Mouse (Mus musculus) monocyte, adult 2 months (primary cell): ENCODE measurements around the gene Stfa3.
A peak's percentile ranks its signal among the peaks of the same experiment; 100 is the strongest.
"Not testable (repeated sequence)": the region's sequence is repeated elsewhere in the genome, so short reads cannot be mapped to it uniquely, and the experiment has no call there.

Experiments used
- DNase-seq, 2 experiments: peaks; one replicate each; pipeline ENCODE4 v3.0.0; 2022; ENCODE audit warnings: low spot score in 2 of 2, low read depth in 1 of 2

Gene Stfa3

GRCm38 (mm10) chr16:36455342-36455802, at the start of gene Stfa3:
Stfa3 (minus strand) TSS chr16:36455392.
- no peak for DNase-seq

- DNase-seq: no peak
Measured at GRCm38 (mm10) chr16:36502286-36502685, 47.1 kb upstream of the Stfa3 start.

- DNase-seq: no peak
Measured at GRCm38 (mm10) chr16:36492420-36492819, 37.2 kb upstream of the Stfa3 start.

GRCm38 (mm10) chr16:36476866-36477265, 21.7 kb upstream of the Stfa3 start:
- peak; percentile 71 to 79 for DNase-seq

DNA sequence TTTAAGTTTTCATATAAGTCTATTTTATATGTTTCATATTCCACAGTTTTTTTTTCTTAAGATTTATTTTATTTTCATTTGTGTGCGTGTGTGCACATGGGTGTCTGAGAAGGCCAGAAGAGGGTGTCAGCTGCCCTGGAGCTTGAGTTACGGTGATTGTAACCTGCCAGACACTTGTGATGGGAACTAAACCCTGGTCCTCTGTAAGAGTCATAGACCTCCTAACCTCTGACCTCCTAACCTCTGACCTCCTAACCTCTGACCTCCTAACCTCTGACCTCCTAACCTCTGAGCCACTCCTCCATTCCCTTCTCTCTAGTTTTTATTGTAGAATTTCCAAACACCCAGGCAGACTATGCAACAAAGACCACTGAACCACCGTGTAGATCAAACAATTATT, 20.3 kb upstream of the Stfa3 start:
- DNase-seq: no peak

DNA sequence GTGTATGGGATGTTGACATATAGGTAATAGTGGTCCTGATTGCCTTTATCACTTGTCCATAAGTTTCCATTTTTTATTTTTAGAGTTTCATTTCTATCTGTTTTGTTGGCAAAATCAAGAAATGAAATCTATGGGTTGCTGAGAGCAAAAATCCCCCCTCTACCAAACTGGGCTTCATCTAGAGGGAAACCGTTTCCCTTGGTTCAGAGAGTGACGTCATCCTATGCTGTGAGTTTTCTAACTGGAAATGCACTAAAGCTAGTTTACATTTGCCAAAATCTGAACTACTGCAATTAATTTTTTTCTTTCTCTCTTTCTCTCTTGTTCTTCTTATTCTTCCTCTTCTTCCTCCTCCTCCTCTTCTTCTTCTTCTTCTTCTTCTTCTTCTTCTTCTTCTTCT, 19.7 kb upstream of the Stfa3 start:
- no peak for DNase-seq

- no peak for DNase-seq
Measured at GRCm38 (mm10) chr16:36473217-36474216, 18.3 kb upstream of the Stfa3 start.

GRCm38 (mm10) chr16:36471066-36471633, 16.0 kb upstream of the Stfa3 start:
- DNase-seq: no peak

- no peak for DNase-seq
Measured at GRCm38 (mm10) chr16:36469955-36470478, 14.8 kb upstream of the Stfa3 start.

DNA sequence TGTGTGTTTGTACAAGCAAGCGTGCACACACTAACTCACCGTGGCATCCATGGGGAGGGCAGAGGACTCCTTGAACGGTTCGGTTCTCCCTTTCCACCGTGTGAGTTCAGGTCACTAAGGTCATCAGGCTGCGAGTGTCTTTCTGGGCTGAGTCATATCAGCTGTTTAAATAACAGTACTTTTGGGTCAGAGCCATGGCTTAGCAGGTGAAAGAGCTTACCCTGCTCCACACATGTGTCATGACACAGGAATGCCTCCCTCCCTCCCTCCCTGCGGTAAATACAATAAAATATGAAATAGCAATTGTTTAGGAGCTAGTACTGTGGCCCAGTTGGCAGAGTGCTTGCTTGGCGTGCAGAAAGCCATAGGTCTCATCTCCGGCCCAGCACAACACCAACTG, 14.2 kb upstream of the Stfa3 start:
- no peak for DNase-seq

GRCm38 (mm10) chr16:36468862-36469261, 13.7 kb upstream of the Stfa3 start:
- no peak for DNase-seq

- DNase-seq: no peak
Measured at GRCm38 (mm10) chr16:36467936-36468335, 12.7 kb upstream of the Stfa3 start.

GRCm38 (mm10) chr16:36465436-36465835, 10.2 kb upstream of the Stfa3 start:
- no peak for DNase-seq

GRCm38 (mm10) chr16:36464076-36464475, 8.9 kb upstream of the Stfa3 start:
- DNase-seq: no peak

GRCm38 (mm10) chr16:36460426-36460825, 5.2 kb upstream of the Stfa3 start:
- DNase-seq: no peak

- DNase-seq: not testable (repeated sequence)
Measured at GRCm38 (mm10) chr16:36420979-36421378, 34.2 kb downstream of the Stfa3 start.

GRCm38 (mm10) chr16:36408357-36408756, 46.8 kb downstream of the Stfa3 start, which contains the start of gene Stfa2:
Stfa2 (minus strand) TSS chr16:36408457.
- DNase-seq: no peak
